Mouse (Mus musculus) gonadal fat pad, adult 2 months (tissue): Measurements from ENCODE around the gene Pald1. TPM values are rescaled to one million over a fixed set of nuclear protein-coding genes. Genes with fewer than 3 reads are reported as not detected.

Experiments used
- DNase-seq: peaks from one replicate; pipeline ENCODE4 v3.0.0-alpha.2; 2012; ENCODE audit warnings: low read depth
- polyA plus RNA-seq: library from polyadenylated mRNA; depleted of rRNA; stranded (reverse); fragments of >200 nt; gene quantifications from 2 replicates; pipeline ENCODE4 v1.2.3, GENCODE M21; 2012

The Pald1 gene
- polyA plus RNA-seq, 1 experiment, result 18.8 TPM

DNA sequence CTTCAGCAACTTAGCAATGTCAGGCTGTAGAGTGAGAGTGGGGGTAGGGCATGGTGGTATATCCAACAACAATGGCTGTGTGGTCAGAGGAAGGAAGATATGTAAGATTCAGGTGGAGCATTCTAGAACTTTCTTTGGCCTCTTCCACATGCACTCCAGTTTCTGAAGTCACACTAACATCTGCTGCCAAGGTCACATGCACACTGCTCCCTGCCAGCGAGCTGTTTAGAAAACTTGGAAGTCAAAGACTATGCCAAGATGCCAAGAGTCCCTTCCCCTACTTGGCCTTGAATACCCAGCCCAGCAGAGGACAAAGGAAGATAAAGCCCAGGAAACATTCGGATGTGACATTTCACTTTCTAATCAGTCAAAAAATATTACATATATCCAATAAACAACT is 19.6 kb upstream of the Pald1 start:
- no peak for DNase-seq

DNA sequence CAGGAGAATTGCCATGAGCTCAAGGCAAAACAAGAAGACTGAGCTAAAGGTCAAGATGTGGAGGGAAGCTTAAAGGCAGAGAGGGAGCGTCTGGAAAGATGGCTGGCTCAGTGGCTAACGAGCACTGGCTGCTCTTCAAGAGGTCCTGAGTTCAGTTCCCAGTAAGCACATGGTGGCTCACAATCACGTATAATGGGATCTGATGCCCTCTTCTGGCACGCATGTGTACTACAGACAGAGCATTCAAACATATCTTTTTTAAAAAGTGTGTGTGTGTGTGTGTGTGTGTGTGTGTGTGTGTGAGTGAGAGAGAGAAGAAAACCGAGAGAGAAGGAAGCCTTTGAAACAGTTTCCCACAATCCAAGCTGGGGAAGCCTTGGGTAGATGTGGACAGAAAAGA is 19.1 kb upstream of the Pald1 start:
- DNase-seq, result no peak

DNA sequence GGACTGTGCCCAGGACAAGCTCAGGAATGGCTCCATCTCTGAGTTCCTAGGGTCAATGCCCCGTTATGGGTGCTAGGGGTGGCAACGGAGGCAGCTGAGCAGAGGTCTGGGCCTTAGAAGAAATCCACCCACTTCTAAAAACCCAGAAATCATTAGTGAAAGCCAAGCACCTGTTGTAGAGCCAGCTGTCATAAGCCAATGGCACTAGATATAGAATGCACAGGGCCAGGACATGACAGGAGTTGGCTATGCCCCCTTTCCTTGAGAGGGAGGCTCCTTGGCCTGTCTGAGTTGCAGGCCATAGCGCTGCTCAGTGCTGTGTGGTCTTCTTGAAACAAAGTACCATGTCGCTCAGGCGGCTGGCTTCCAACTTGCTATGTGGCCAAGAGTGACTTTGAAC is 17.1 kb upstream of the Pald1 start:
- no peak for DNase-seq

DNA sequence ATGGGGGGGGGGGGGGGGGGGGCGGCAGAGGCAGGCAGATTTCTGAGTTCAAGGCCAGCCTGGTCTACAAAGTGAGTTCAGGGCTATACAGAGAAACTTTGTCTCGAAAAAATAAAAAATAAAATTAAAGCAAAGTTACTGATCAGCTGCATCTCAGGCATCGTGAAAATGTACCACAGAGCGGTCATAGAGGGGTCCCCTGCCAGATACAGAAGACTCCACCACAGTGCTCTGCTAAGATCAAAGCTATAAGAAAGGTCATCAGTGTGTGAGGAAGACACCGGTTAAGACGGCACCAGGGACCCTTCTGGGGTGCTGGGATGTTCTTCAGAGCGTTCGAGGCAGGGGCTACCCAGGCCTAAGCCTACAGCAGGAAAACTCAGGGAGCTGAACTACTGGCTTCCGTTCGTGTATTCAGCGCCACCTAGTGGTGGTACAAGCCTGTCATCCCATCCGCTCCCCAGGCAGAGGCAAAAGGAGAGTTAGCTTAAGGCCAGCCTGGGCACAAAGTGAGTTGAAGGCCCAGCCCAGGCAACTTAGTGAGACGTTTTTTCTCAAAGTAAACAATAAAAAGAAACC is 15.9 kb upstream of the Pald1 start:
- no peak for DNase-seq

DNA sequence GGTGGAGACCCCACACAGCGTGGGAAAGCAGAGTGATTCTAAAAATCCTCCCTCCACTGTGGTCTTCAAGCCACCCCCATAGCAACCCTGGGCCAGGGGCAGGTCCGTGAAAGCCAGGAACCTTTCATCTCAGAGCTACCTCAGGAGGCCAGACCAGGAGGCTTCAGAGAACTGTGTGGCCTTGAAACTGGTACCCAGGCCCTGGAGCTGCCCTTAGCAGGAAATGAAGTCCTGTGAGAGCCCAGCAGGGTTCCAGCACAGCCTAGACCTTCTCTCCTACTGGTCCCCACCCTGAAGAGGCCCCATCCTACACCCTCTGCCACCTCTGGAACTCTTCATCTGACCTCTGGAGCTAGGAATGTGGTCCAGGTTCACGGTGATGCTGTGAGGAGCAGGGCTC is 14.8 kb upstream of the Pald1 start:
- DNase-seq, result no peak

DNA sequence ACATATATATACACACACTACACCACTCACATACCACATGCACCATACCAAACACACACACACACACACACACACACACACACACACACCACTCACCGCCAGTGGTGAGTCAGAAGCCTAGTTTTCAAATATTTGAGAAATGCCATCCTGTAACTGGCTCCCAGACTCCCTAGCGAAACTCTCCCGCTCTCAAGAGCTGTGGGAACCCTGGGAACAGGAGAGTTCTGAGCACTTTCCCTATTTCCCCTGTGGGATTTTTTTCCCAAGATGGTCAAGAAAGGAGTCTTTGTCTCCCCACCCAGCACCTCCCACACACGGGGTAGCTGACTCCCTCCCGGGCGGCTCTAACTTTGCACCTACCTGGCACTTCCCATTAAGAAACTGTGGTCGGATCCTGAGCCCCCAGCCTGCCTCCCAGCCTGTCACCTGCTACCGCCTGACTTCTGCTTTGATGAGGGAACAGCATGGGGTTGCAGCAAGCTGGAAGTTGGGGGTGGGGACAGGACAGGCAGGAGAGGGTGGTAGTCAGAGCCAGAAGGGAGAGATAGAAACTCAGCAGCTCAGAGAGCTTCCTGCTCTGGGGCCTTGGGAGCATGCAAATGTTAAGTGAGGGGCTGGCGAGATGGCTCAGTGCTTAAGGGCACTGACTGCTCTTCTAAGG is 11.3 kb upstream of the Pald1 start:
- no peak for DNase-seq

DNA sequence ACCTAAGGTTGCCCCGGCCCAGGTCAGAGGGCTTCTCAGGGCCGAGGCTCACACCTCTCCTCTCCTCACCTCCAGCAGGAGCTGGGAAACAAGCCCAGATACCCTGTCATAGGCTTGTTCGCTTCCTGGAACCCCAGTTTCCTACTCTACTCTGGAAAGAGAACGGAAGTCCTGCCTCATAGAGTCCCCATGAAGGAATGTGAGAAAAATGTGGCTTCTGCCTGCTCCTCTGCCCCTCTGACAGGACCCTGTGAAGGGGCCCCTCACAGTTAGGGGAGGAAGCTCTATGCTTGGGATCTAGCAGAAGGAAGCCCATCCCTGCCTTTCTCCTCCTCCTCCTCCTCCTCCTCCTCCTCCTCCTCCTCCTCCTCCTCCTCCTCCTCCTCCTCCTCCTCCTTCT is 9.3 kb upstream of the Pald1 start:
- no peak for DNase-seq

DNA sequence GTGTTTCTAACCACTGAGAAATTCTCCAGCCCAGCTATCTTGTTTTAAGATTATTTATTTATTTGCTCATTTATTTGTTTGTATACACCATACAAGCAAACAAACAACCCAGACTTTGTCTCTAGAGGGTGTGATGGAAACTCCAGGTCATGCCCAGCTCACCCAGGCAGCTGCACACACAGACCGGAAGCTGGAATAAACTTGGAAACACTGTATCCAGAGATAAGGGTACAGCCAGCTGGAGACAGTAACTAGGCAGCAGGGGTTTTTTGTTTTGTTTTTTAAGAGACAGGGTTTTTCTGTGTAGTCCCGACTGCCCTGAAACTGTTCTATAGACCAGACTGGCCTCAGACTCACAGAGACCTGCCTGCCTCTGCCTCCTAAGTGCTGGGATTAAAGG is 6.8 kb upstream of the Pald1 start:
- DNase-seq, result no peak

DNA sequence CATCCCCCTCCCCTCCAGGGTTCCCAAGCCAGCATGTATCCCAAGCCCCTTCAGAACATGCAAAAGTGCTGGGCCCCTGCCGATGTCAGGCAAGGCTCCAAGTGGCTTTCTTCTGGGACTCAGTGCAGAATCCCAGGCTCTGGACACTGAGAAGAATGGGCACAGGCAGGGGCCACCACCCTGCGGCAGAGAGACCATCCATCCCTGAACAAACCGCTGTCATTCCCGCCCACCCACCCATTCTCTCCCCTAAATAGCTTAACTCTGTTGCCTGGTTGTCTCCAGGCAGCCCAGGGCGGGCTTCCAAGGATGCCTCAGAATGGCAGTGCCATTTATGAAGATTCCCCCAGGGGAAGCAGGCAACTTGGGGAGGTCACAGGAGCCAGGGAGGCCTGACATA is 5.7 kb upstream of the Pald1 start:
- no peak for DNase-seq

DNA sequence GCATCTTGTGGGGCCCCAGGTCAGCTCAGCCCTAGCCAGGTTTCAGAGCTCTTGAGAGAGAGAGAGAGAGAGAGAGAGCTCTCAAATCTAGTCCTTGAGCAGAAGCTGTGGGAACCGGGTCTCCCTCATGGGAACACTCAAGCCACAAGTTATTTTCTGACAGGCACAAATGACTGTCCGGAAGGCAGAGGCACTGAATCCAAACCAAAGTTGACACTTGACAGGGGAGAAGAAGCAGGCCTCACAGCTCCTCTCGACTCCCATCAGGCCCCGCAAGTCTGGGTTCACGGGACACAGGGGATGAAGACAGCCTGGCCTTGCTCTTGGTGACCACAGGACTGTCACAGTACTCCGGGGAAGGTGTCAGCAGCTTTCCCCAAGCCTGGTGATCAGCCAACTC is 3.0 kb upstream of the Pald1 start:
- no peak for DNase-seq

DNA sequence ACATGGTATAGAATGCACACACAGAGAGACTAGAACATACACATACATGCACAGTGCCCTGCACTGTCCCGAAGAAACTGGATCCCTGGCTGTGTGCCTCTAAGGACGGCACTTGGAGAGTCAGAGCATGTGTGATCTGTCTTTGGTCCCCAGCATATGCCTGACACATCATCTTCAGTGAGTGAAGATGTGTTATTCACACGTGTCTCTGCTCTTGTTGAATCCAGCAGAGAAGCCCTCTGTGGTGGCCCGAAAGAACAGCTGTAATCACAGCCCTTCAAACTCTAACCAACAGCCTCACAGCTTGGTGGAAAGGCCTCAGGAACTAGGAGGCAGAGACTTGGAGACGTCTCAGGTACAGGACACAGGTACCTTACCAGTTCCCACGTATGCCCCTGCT is 1.8 kb upstream of the Pald1 start:
- DNase-seq, result no peak

DNA sequence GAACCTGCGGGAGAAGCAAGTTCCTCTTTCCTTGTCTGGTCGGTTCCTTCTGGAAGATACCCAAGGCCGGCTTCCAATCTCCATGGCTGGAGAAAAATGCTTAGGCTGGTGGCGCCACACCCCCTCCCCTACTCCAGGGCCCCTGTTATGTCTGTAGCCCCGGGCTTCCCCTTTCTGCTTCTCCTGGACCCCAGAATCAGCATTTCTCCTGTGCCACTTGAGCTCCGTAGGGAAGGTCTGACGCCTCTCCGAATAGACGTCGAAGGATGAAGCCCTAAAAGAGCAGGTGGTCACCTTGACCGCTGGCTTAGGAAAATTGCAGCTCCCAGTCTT is 351 bp upstream of the Pald1 start:
- DNase-seq, result no peak

DNA sequence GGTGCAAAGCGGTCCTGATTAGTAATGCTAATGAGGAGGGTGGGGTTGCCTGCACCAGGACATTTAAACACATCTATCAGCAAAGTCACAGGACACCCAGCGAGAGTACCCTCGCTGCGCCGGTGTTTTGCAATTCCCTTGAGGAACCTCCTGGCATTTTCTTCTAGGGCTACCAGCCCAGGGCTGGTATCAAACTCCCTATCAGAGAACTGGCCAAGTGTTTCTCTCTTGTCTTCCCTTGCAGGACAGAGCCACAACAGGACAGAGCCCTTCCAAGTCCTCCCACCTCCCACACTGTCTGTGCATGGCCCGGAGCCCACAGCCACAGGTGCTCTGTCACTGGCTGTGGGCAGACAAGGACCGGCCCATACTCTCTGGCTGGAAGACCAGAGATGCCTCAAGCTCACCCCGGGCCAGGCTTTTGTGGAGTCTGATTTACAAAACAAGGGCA is 1.0 kb downstream of the Pald1 start:
- DNase-seq, result no peak

DNA sequence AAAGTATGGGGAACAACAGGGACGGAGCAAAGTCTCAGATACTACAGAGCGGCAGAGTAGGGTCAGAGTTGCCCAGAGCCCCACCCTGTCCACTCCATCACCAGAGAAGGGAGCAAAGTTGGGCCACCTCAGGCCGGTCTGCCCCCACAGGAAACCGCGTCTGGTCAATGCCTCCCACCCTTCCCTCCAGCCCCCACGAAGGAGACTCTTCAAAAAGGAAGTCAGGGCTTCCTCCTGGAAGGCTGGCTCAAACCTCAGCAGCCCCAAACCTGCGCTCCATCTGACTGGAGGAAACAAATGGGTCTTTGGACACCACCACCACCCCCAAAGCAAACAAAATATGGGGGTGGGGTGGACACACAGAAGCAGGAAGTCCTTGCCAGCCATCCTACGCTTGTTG is 1.5 kb downstream of the Pald1 start:
- no peak for DNase-seq

DNA sequence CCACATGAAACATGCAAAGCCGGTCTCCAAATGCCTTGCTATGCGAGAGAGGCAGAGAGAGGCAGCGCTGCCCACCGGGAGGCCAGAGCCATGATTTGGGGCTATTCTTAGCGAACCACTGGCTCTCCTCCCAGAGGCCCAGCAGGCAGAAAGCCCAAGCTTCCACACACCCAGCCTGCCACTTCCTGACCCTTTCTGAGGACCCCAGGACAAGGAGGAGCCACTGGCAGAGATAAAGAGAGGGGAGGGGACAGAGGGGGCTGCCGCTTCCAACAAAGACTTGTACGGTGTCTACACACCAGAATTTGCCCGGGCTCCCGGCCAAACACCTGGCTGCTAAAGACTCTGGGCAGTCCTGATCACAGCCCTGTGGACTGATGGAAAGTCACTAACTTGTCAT is 3.1 kb downstream of the Pald1 start:
- no peak for DNase-seq

DNA sequence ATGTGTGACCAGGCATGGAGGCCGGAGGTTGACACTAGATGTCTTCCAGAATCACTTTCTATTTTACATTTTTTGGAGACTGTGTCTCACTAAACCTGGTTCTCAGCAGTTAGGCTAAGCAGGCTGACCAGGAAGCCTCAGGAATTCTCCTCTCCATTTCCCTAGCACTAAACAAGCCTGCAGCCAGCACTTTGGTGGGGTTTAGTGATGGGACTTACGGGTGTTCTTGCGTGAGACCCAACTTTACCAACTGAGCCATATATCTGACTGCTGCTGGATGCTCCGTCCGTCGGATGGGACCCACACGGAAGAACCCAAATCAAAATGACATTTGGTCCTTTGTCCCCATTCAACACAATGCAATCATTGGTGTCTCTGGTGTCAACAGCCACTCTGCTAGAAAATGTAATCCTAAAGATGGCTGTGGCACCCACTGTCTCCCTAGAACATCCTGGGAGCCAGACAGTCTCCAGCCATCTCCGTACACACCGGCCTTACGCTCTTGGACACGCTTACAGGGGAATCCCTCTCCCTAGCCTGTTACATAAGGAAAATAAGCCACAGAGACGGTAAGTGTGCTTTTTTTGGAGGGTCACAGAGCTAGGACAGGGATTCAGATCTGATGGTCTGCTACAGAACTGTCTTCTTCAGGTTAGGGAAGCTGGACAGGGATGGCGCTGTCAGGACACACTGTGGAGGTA is 3.8 kb downstream of the Pald1 start:
- DNase-seq, result no peak

DNA sequence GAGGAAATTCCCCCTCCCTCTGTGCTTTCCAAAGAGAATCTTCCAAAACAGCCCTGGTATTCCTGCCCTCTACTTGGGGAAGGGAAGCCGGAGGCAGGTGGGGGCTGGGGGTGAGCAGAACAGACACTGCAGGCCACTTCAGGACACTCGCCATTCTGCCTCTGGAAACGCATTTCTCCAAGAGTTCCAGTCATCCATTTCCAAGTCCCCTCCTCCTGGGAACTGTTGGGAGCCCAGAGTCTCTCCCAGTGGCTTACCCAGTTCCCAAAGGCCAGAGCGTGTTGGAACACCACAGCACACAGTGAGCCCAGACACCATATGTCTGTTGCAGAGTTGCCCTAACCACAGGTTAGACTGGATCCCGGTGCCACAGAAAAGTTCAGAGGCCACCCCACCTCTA is 4.6 kb downstream of the Pald1 start:
- no peak for DNase-seq

DNA sequence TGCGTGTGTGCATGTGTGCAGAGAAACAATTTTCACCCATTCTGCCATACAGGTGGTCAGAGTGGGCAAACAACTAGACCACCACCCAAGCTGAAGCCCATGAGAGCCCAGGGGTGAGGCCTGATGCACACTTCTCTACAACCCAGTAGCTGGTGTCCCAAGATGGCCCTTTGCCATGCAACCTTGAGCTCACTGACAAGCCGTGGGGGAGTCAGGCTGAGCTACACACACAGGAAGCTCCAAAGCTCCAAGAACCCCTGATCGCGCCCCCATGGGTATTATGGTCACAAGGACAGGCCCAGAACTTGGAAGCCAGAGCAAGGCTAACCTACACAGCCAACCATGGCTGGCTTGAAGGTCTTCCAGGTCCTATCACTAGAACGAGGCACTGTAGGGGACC is 5.3 kb downstream of the Pald1 start:
- DNase-seq, result no peak

DNA sequence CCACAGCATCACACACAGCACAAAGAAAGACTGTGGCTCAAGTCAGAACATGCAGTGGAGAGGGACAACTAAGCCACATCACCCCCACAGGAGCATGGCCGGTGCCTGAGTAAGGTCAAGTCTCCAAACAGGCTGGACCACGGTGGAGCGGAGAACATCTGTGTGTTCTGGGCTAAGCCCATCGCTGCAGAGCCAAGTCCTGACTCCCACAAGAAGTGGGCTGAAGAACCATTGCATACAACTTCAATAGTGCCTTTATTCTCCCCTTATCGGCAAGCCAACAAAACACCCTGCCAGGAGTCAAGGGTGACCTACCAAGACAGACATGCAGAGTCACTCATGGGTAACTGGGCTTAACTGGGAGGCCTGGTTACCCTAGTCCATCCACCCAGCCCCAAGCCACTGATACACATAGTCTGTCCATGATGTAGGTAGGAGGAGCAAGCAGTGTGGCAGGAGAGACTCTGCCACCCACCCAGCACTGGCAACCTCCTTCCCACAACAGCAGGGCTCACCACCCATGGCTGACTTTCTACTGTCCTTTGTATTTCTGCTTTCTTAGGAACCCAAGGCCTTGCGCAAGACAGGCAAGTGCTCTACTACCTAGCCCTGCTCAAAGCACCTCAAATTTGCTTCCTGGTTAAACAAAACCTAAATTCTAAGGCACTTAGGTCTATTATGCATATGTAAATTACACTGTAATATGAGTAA is 8.4 kb downstream of the Pald1 start:
- no peak for DNase-seq

DNA sequence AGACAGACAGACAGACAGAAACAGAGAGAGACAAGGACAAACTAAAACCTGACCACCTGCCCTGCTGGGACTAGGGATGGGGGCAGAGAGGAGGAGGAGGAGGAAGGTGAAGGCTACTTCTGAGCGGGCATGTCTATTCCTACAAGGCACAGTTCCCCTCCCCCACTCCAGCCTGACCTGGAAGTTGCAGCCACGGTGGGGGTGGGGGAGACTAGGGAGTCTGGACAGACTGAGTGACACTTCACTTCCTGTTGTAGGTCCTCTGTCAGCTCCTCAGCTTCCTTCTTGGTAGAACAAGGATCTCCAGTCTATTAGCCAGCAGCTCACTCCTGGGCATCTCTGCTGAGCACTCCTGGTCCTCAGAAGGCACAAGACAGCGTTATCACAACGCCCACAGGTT is 9.3 kb downstream of the Pald1 start:
- no peak for DNase-seq

DNA sequence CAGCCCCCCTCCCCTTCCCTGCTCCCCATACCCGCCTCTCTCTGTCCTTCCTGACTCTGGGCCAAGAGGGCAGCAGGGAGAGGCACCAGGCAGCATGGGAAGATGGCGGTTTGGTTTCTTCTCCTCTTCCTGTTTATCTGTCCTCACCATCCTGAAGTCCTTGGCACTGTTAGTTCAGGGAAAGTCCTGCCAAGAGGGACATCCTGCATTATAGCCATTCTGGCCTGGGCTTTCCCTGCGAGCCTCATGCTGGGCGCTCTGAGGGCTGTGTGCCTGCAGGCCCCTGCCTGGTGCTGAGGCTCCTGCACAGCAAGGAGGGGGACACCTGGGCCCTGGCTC is 10.8 kb downstream of the Pald1 start:
- DNase-seq, result no peak

DNA sequence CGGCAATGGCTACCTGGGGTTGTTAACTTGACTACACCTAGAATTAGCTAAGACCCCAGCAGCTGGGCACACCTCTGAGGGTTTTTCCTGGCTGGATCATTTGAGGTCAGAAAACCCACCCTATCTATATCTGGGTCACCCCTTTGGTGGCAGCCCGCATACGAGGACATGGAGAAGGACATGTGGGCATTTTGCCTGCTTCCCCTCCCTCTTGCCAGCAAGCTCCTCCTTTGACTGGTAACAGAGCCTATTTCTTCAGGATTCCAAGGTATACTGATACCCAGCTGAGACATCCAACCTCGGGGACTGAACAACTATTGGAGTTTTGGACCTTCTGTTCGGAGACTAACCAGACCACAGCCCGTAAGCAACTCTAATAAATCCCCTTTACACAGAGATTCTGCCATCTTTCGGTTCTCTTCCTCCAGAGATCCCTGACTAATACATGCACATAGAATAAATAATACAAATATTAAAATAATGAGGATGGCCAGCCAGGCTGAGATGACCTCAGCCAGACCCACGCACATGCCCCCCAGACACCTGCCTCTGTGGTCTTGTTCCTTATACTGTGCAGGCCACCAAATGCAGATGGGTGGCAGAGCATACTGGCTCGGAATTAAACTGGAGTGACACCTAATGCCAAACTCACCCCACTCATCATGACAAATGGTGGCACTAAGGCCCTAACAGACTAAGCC is 11.3 kb downstream of the Pald1 start:
- DNase-seq, result no peak
